Mouse (Mus musculus): Measurements from ENCODE around the gene Cep290.

Cep290 gene

GRCm38 (mm10) chr10:100590323-100590722 lies 103.0 kb downstream of the Cep290 start, which contains the start of the genes 4930430F08Rik and 1700017N19Rik:
Gene 4930430F08Rik, minus strand, starts transcription at chr10:100590423.
Gene 1700017N19Rik, plus strand, starts transcription at chr10:100590484.
- DNase-seq (ENCODE audit: low spot score): no peak

GRCm38 (mm10) chr10:100598339-100598738 lies 111.0 kb downstream of the Cep290 start:
- DNase-seq (ENCODE audit: low spot score): no peak

GRCm38 (mm10) chr10:100603511-100603910 lies 116.2 kb downstream of the Cep290 start:
- DNase-seq (ENCODE audit: low spot score): no peak

GRCm38 (mm10) chr10:100604254-100604653 lies 116.9 kb downstream of the Cep290 start:
- no peak for DNase-seq (ENCODE audit: low spot score)

- DNase-seq (ENCODE audit: low spot score): no peak
These were observed 130.0 kb downstream of the Cep290 start for GRCm38 (mm10) chr10:100617233-100617903.

GRCm38 (mm10) chr10:100619474-100619873 lies 132.1 kb downstream of the Cep290 start:
- DNase-seq (ENCODE audit: low spot score): no peak

- no peak for DNase-seq (ENCODE audit: low spot score)
These were observed 132.7 kb downstream of the Cep290 start for GRCm38 (mm10) chr10:100620040-100620439.

GRCm38 (mm10) chr10:100622494-100622893 lies 135.1 kb downstream of the Cep290 start:
- no peak for DNase-seq (ENCODE audit: low spot score)
